Mouse (Mus musculus) spleen, postnatal 36 days (tissue): ENCODE results near the gene Rchy1.
"Not testable (repeated sequence)": the region's sequence is repeated elsewhere in the genome, so short reads cannot be mapped to it uniquely, and the experiment has no call there.

Experiments used
- DNase-seq, 2 experiments: peaks; one replicate each; pipeline ENCODE4 v3.0.0; 2022; ENCODE audit warnings: low spot score in 2 of 2, mixed read lengths in 1 of 2

Rchy1 gene

GRCm38 (mm10) chr5:91960606-91961254 is 2.1 kb downstream of the Rchy1 start:
- DNase-seq = peak; percentile 14 to 19

- no peak for DNase-seq
Observed at GRCm38 (mm10) chr5:91959986-91960385, 2.9 kb downstream of the Rchy1 start.

- no peak for DNase-seq
Observed at GRCm38 (mm10) chr5:91959096-91959495, 3.8 kb downstream of the Rchy1 start.

- DNase-seq = no peak
Observed at GRCm38 (mm10) chr5:91956991-91957760, 5.7 kb downstream of the Rchy1 start.

GRCm38 (mm10) chr5:91951404-91951803 is 11.5 kb downstream of the Rchy1 start:
- no peak for DNase-seq

GRCm38 (mm10) chr5:91949441-91949840 is 13.4 kb downstream of the Rchy1 start:
- no peak for DNase-seq

- no peak for DNase-seq
Observed at GRCm38 (mm10) chr5:91947008-91947407, 15.9 kb downstream of the Rchy1 start.

GRCm38 (mm10) chr5:91945609-91946008 is 17.3 kb downstream of the Rchy1 start:
- DNase-seq = not testable (repeated sequence)

GRCm38 (mm10) chr5:91913231-91913630 is 49.6 kb downstream of the Rchy1 start:
- DNase-seq = no peak

GRCm38 (mm10) chr5:91911384-91912106 is 51.3 kb downstream of the Rchy1 start:
- DNase-seq = no peak

GRCm38 (mm10) chr5:91910616-91911015 is 52.3 kb downstream of the Rchy1 start:
- no peak for DNase-seq

GRCm38 (mm10) chr5:91909010-91909620 is 53.8 kb downstream of the Rchy1 start:
- DNase-seq = no peak
